Mouse (Mus musculus) skeletal muscle tissue, postnatal 0 days (tissue): ENCODE measurements around the gene Zfp28. TPM values are rescaled to one million over a fixed set of nuclear protein-coding genes. Genes with fewer than 3 reads are reported as not detected.

ENCODE experiments used
- polyA plus RNA-seq: library from polyadenylated mRNA; unstranded; fragments of >200 nt; fragmentation: Nextera tagmentation; extraction: Ambion mirVana; gene quantifications from 2 replicates; pipeline ENCODE4 v1.2.1, GENCODE M21; 2015

Zfp28 gene
- 6.1 and 6.8 TPM in 2 replicates for polyA plus RNA-seq

GRCm38 (mm10) chr7:6383044-6383455 is at the start of gene Zfp28:
TSS of gene Zfp28 (plus strand) at chr7:6383295.

DNA sequence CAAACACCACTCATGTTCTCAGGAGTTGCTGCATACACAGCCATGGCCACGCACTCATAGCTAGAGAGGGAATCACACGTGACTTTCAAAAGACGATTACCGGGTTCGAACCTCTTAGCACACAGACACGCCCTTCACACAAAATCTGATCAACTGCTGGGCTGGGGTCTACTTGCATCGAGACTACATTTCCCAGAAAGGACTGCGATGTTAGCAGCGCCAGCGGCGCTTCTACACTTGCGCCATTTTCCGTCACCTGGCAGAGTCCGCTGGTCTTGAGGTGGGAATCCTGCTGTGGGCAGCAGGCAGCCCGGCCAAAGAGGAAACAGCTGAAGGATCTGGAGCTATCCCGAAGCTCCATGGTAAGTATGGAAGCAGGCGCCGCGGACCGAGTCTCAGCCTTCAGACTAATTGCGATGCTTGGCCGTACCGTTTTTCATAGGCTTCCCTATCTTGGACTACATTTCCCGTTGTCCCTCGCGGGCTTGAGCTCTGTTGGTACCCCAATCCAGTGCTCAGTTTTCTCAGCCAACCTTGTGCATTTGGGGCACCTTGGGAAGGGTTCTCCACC is 39.5 kb upstream of the Zfp28 start, which contains the start of gene Gm3854:
Gene Gm3854 (plus strand): TSS at position 259 of the 571 bp plus-strand sequence.

GRCm38 (mm10) chr7:6363047-6363488 is 20.0 kb upstream of the Zfp28 start, which contains the start of gene Zfp78:
TSS of gene Zfp78 (plus strand) at chr7:6363280.

DNA sequence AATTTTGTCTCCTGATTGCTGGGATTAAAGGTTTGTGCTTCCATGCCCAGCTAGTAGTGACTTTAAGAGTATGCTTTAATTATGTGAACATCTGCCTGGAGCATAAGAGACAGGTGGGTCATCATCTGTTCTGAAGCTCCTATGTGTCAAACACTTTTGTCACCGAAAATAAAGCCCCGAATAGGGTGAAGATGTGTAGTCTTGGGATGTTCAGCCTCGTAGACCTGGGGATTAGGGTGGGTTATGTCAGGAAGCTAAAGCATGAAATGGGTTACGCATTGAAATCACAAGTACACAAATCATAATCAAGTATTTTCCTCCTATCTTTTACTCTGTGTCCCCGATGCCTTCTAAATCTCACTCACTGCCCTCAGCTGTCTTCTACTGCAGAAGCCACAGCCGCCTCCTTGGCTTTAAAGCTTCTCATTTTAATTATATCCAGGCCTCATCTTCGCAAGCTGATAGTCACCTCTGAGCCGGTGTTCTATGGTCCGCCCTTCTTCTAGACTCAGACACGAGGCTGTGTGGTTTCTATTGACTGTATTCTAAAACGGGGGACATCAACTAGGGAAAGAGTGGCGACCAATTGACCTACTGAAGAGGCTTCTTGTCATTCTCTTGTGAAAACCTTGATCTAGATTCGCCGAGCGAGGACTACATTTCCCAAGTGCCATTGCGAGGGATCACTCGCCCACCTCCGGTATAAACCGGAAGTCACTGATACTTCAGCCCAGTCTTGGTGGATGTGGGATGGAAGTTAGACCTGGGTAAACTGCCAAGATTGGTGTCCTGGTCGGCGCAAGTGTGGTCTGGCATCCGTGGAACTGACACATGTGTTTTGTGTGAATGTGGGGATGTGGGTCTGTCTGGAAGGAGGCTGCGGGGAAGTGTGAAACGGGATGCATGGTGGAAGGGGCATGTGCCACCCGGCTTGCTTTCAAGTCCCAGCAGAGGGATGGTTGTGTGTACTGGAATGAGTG is 15.2 kb downstream of the Zfp28 start, which contains the start of gene Smim17:
Gene Smim17 (plus strand): TSS at position 720 of the 980 bp plus-strand sequence.

GRCm38 (mm10) chr7:6410043-6410442 is 26.9 kb downstream of the Zfp28 start, which contains the start of gene Gm20715:
TSS of gene Gm20715 (plus strand) at chr7:6410277.

DNA sequence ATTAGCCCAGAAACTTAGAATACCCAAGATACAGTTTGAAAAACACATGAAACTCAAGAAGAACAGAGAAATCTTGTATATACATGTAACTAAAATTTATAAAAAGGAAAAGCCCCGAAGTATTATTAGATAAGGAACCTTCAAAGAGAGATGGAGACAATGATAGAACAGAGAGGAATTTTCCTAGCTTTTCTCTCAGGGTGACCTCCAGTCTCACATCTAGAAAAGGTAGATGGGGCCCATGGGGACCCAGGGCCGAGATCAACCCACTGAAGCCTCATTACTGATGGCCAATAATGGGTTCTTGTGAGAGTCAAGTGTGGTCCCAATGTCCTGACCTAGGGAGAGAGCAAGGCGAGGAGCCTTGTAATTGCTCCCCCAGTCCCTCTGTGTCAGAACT is 55.3 kb downstream of the Zfp28 start, which contains the start of gene Olfr1344:
Gene Olfr1344 (plus strand): TSS at position 301 of the 400 bp plus-strand sequence.

Other genes with a start within 250 kb of the Zfp28 start
- gene Zfp787, start 227.3 kb upstream of the Zfp28 start, polyA plus RNA-seq: 43.3 and 47.8 TPM in 2 replicates
- 19.3 and 22.9 TPM in 2 replicates for gene Zfp444, start 211.1 kb upstream of the Zfp28 start, polyA plus RNA-seq
- gene Galp, start 186.2 kb upstream of the Zfp28 start, polyA plus RNA-seq: not detected in 2 replicates
- gene Zscan5b, start 161.0 kb upstream of the Zfp28 start, polyA plus RNA-seq: not detected in 2 replicates
- not detected in 2 replicates for gene Epp13, start 130.6 kb upstream of the Zfp28 start, polyA plus RNA-seq
- gene Zfp667, start 96.7 kb upstream of the Zfp28 start, polyA plus RNA-seq: 7.5 and 11.8 TPM in 2 replicates
- 1.4 and 2.3 TPM in 2 replicates for gene Zfp583, start 52.0 kb upstream of the Zfp28 start, polyA plus RNA-seq
- gene Gm3854, start 39.5 kb upstream of the Zfp28 start, polyA plus RNA-seq: 0.18 and 0.34 TPM in 2 replicates
- 0.63 and 1.4 TPM in 2 replicates for gene Zfp78, start 20.0 kb upstream of the Zfp28 start, polyA plus RNA-seq
- gene Smim17, start 15.4 kb downstream of the Zfp28 start, polyA plus RNA-seq: not detected in 2 replicates
- gene Gm20715, start 27.0 kb downstream of the Zfp28 start, polyA plus RNA-seq: not detected in 2 replicates
- not detected in 2 replicates for gene Olfr1344, start 55.4 kb downstream of the Zfp28 start, polyA plus RNA-seq
- gene Olfr1336, start 72.9 kb downstream of the Zfp28 start, polyA plus RNA-seq: not detected in 2 replicates
- not detected in 2 replicates for gene Olfr1346, start 83.8 kb downstream of the Zfp28 start, polyA plus RNA-seq
- gene Olfr5, start 103.6 kb downstream of the Zfp28 start, polyA plus RNA-seq: not detected in 2 replicates
- not detected in 2 replicates for gene Olfr1347, start 116.5 kb downstream of the Zfp28 start, polyA plus RNA-seq
- not detected in 2 replicates for gene Olfr1348, start 125.5 kb downstream of the Zfp28 start, polyA plus RNA-seq
- gene Olfr1349, start 139.7 kb downstream of the Zfp28 start, polyA plus RNA-seq: not detected in 2 replicates
- not detected in 2 replicates for gene Olfr1350, start 181.5 kb downstream of the Zfp28 start, polyA plus RNA-seq